Mouse (Mus musculus): ENCODE measurements around the gene Mta3. TPM values are rescaled to one million over a fixed set of nuclear protein-coding genes. Genes with fewer than 3 reads are reported as not detected.

Mta3 gene
- polyA plus RNA-seq, 1 experiment: 30.5 TPM

DNA sequence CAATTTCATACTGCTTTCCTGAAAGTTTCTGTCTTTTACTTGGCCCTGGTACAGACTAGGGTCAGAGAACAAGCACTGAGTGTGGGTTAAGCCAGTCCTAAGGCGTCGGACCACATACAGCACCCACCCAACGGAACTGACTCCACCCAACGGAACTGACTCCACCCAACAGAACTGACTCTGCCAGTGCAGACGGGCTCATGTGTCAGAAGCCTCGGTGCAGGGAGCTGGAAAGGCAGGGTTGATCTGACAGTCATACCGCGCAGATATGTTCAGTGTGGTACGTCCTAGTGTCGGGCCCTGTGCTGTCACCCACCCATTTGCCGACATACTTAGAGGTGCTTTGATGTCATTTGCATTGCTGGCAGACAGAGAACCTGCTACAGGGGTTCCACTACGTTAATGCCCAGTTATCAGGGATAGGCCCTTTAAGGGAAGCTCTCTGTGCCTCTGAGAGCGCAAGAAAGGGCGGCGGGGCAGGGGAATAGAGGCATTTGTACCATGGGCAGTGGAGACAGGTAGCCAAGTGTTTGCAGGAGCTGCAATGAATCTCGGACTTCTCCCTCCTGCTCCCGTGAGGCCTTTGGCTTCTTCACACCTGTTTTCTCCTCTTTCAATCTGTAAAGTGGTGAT, 103.3 kb downstream of the Mta3 start:
- peaks cover 25% of the 10 kb centered on the region for H3K36me3 ChIP-seq (ENCODE audit: control insufficient read depth, insufficient read depth, low read length)
- H3K27ac ChIP-seq (ENCODE audit: insufficient read depth, low read length): peak overlapping the region; percentile 67
- H3K4me3 ChIP-seq (ENCODE audit: extremely low read depth, insufficient read depth, insufficient read length): no peak overlapping the region
- DNase-seq (ENCODE audit: low read depth in 1 of 2, low spot score in 2 of 2): no peak
- WGBS: 70% methylated on average over 17 of the region's 17 CpGs
- TF ChIP-seq CTCF (IDR thresholded peaks at IDR 0.05; ENCODE audit: extremely low read depth, insufficient read depth, insufficient read length, insufficient replicate concordance) (no peak), POLR2A (IDR thresholded peaks at IDR 0.05; ENCODE audit: low read depth, low read length) (peak; percentile 41; the same call in 1 of the 2 replicates)
- H3K27me3 ChIP-seq (ENCODE audit: control insufficient read depth, insufficient read depth, low read length): no peaks in the 10 kb centered on the region
- peaks cover 13% of the 10 kb centered on the region; the same call in 1 of the 2 replicates for H3K4me1 ChIP-seq (ENCODE audit: control insufficient read depth, insufficient read depth, insufficient read length)

DNA sequence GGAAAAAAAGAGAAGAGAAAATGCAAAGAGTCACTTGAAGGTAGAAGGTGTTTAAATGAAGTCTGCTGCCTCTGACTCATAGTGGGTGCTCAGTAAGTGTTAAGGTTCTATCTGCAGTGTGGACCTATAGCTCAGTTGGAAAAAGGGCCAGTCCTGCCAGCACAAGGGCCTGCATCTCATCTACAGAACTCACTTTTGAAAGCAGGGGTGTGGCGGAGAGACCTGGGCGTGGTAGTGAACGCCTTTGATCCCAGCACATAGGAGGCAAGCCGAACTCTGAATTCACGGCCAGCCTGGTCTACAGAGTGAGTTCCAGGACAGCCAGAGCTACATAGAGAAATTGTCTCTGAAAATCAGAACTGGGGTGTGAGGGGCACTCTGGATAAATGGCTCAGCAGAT, 104.3 kb downstream of the Mta3 start:
- no peak for DNase-seq (ENCODE audit: low read depth in 1 of 2, low spot score in 2 of 2)
- Histone ChIP-seq H3K27me3 (ENCODE audit: control insufficient read depth, insufficient read depth, low read length) (no peaks in the 10 kb centered on the region), H3K36me3 (ENCODE audit: control insufficient read depth, insufficient read depth, low read length) (peaks cover 20% of the 10 kb centered on the region), H3K4me1 (ENCODE audit: control insufficient read depth, insufficient read depth, insufficient read length) (peaks cover 13% of the 10 kb centered on the region; the same call in 1 of the 2 replicates), H3K4me3 (ENCODE audit: extremely low read depth, insufficient read depth, insufficient read length) (no peak overlapping the region), H3K27ac (ENCODE audit: insufficient read depth, low read length) (no peak overlapping the region)
- 66% methylated on average over 5 of the region's 5 CpGs for WGBS
- TF ChIP-seq POLR2A (IDR thresholded peaks at IDR 0.05; ENCODE audit: low read depth, low read length) (no peak), CTCF (IDR thresholded peaks at IDR 0.05; ENCODE audit: extremely low read depth, insufficient read depth, insufficient read length, insufficient replicate concordance) (no peak)

DNA sequence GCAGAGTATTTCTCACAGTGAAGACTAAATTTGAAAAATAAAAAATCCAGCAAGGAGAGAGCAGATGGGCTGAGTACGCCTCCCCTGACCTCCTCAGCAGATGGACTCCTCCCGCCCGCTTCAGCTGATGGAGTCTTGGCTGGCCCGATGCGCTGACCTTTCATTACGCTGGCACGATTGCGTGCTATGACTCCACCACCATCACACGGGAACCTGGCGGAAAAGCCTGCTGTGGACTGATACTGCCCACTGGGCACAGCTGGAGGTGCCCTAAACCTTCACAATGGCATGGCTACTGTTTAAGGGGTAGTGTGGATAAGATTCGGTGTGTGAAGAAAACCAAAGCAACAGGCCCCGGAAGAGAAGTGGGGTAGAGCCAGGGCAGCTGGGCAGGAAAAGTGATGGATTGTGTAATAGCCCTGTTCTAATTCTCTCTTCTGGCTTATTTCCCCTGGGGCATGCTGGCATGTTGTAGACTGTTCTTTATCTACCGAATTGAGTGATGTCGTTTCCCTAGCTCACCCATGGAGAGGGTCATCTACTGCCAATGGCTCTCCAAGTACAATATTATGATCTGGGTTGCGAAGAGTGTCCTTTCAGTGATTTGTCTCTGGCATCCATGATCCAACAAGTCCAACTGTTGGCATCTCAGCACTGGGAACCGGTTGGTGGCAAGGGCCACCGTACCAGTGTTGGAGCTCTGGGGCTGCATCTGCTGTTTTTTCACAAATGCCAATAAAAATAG, 106.4 kb downstream of the Mta3 start:
- Histone ChIP-seq H3K27ac (ENCODE audit: insufficient read depth, low read length) (no peak overlapping the region), H3K36me3 (ENCODE audit: control insufficient read depth, insufficient read depth, low read length) (peaks cover 15% of the 10 kb centered on the region)

DNA sequence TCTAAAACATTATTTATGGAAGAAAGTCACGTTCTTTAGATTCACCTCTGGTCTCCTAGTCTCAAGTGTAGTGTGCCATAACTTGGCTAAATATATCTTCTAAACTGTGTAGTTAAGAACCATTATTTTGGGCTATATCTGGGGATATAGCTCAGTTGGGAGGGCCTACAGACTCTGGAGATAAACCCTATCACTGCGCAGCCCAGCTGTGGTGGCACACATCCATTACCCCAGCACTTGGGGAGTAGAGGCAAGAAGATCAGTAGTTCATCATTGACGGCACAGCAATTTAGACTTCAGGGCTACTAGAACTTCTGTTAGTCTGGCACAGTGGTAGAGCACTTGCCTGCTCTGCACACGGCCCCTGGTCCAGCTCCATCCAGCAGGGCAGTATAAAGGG, 107.1 kb downstream of the Mta3 start:
- DNase-seq (ENCODE audit: low read depth in 1 of 2, low spot score in 2 of 2): no peak
- WGBS: 84% methylated on average over 4 of the region's 4 CpGs
- Histone ChIP-seq H3K36me3 (ENCODE audit: control insufficient read depth, insufficient read depth, low read length) (peaks cover 17% of the 10 kb centered on the region), H3K27me3 (ENCODE audit: control insufficient read depth, insufficient read depth, low read length) (no peaks in the 10 kb centered on the region), H3K4me1 (ENCODE audit: control insufficient read depth, insufficient read depth, insufficient read length) (peaks cover 14% of the 10 kb centered on the region; the same call in 1 of the 2 replicates), H3K27ac (ENCODE audit: insufficient read depth, low read length) (no peak overlapping the region), H3K4me3 (ENCODE audit: extremely low read depth, insufficient read depth, insufficient read length) (no peak overlapping the region)
- TF ChIP-seq CTCF (IDR thresholded peaks at IDR 0.05; ENCODE audit: extremely low read depth, insufficient read depth, insufficient read length, insufficient replicate concordance) (no peak), POLR2A (IDR thresholded peaks at IDR 0.05; ENCODE audit: low read depth, low read length) (no peak)

More for the DNA sequence above, 106.4 kb downstream of the Mta3 start:
- Histone ChIP-seq H3K27me3 (ENCODE audit: control insufficient read depth, insufficient read depth, low read length) (no peaks in the 10 kb centered on the region), H3K4me3 (ENCODE audit: extremely low read depth, insufficient read depth, insufficient read length) (no peak overlapping the region), H3K4me1 (ENCODE audit: control insufficient read depth, insufficient read depth, insufficient read length) (peaks cover 16% of the 10 kb centered on the region; the same call in 1 of the 2 replicates)
- no peak for TF ChIP-seq CTCF (IDR thresholded peaks at IDR 0.05; ENCODE audit: extremely low read depth, insufficient read depth, insufficient read length, insufficient replicate concordance)
- no peak for TF ChIP-seq POLR2A (IDR thresholded peaks at IDR 0.05; ENCODE audit: low read depth, low read length)
- WGBS: 91% methylated on average over 17 of the region's 17 CpGs
- DNase-seq (ENCODE audit: low read depth in 1 of 2, low spot score in 2 of 2): no peak

DNA sequence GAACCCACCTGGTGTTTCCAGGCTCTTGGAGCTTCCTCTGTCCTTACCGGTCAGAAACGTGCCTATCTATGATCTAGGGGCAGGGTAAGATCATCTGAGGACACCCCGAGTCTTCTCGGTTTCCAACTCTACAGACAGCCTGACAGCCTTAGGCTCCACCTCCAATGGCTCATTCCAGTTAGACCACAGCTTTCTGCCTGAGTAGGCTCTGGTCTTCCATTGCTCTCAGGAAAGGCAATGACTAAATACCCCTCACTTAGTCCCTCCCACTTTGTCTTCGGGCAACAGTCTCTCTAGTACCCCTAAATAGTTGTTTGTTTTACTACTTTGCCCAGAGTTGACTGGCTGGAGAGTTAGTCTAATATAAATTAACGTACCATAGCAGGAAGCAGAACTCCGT, 111.0 kb downstream of the Mta3 start:
- no peak for DNase-seq (ENCODE audit: low read depth in 1 of 2, low spot score in 2 of 2)
- H3K36me3 ChIP-seq (ENCODE audit: control insufficient read depth, insufficient read depth, low read length): peaks cover 8% of the 10 kb centered on the region
- peaks cover 8% of the 10 kb centered on the region; the same call in 1 of the 2 replicates for H3K4me1 ChIP-seq (ENCODE audit: control insufficient read depth, insufficient read depth, insufficient read length)
- H3K27ac ChIP-seq (ENCODE audit: insufficient read depth, low read length): no peak overlapping the region
- H3K27me3 ChIP-seq (ENCODE audit: control insufficient read depth, insufficient read depth, low read length): no peaks in the 10 kb centered on the region
- no peak for TF ChIP-seq POLR2A (IDR thresholded peaks at IDR 0.05; ENCODE audit: low read depth, low read length)
- no peak for TF ChIP-seq CTCF (IDR thresholded peaks at IDR 0.05; ENCODE audit: extremely low read depth, insufficient read depth, insufficient read length, insufficient replicate concordance)
- WGBS: 34% methylated on average over 7 of the region's 7 CpGs
- H3K4me3 ChIP-seq (ENCODE audit: extremely low read depth, insufficient read depth, insufficient read length): no peak overlapping the region

DNA sequence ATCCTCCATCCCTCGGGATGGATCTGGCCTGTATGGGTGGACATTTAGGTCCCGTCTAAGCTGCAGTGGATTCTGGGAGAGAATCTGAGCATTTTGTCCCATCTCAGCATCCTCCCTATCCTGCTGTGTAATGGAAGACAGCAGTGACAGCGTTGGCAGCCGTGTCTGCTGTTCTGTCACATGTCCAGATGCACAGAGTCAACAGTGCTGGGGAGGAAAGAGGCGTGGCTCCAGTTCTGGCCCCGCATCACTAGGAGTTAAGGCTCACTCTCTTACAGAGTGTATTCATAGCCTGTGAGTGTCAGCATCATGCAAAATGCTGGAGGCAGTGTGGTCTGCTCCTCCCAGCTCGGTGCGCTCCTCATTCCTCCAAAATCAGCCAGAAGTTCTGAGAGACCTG, 113.5 kb downstream of the Mta3 start:
- no peak for DNase-seq (ENCODE audit: low read depth in 1 of 2, low spot score in 2 of 2)

More for the DNA sequence above, 113.5 kb downstream of the Mta3 start:
- Histone ChIP-seq H3K4me1 (ENCODE audit: control insufficient read depth, insufficient read depth, insufficient read length) (peaks cover 25% of the 10 kb centered on the region; the same call in 1 of the 2 replicates), H3K27ac (ENCODE audit: insufficient read depth, low read length) (no peak overlapping the region), H3K36me3 (ENCODE audit: control insufficient read depth, insufficient read depth, low read length) (peaks cover 4% of the 10 kb centered on the region; the same call in 1 of the 2 replicates), H3K27me3 (ENCODE audit: control insufficient read depth, insufficient read depth, low read length) (no peaks in the 10 kb centered on the region), H3K4me3 (ENCODE audit: extremely low read depth, insufficient read depth, insufficient read length) (no peak overlapping the region)
- 75% methylated on average over 8 of the region's 8 CpGs for WGBS
- TF ChIP-seq POLR2A (IDR thresholded peaks at IDR 0.05; ENCODE audit: low read depth, low read length) (no peak), CTCF (IDR thresholded peaks at IDR 0.05; ENCODE audit: extremely low read depth, insufficient read depth, insufficient read length, insufficient replicate concordance) (no peak)
